ENCODE assay signal across 12 mouse cellular contexts in the genomic region with DNA sequence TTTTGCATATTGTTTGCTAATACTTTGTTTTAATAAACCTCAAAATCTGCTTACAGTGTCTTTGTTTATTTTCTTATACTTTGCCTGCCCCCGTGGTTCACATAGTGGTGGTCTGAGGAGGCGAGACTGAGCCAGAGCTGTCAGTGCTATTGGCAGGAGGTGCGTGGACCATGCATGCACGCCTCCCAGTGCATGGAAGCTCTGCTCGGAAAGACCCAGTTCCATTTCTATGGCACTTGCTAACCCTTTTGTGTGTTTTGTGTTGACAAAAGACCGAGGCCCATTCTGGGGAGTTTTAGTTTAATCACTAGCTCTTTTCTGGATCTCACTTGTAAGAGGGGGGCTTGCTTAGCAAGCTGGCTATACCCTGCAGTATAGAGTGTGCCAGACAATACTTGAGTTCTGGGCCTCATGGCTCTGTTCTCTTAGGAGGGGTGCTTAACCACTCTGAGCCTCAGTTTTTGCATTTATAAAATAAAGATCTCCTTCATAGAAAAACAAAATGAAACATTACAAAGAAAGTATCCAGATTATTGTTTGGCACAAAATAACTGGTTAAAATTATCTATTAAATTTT. TPM values are rescaled to one million over a fixed set of nuclear protein-coding genes. Genes with fewer than 3 reads are reported as not detected.
"Had no signal": no experiment of that assay in that cellular context is flagged by ENCODE, and none has a peak within 500 bp of the region (broad histone marks: within the 10 kb centered on the region; RNA-seq: fewer than 3 reads in every experiment).

No protein-coding gene starts in this region.

- H3K27me3 ChIP-seq: limb, embryonic 15.5 days; liver, embryonic 12.5 days; lung, embryonic 15.5 days; midbrain, embryonic 15.5 days; neural tube, embryonic 13.5 days had no signal

- H3K9ac ChIP-seq: limb, embryonic 15.5 days; liver, embryonic 12.5 days; lung, embryonic 15.5 days; midbrain, embryonic 15.5 days; neural tube, embryonic 13.5 days had no signal

- H3K27ac ChIP-seq: limb, embryonic 15.5 days; liver, embryonic 12.5 days; midbrain, embryonic 15.5 days; neural tube, embryonic 13.5 days had no signal

- H3K4me2 ChIP-seq: limb, embryonic 15.5 days; liver, embryonic 12.5 days; lung, embryonic 15.5 days; midbrain, embryonic 15.5 days; neural tube, embryonic 13.5 days had no signal

- DNase-seq: kidney, adult 2 months; kidney, postnatal 25 days; right cerebral cortex, postnatal 14 days; thymus, postnatal 36 days had no signal

- H3K9me3 ChIP-seq: limb, embryonic 15.5 days; liver, embryonic 12.5 days; lung, embryonic 15.5 days; midbrain, embryonic 15.5 days; neural tube, embryonic 13.5 days had no signal

- ATAC-seq: liver, embryonic 12.5 days; midbrain, embryonic 15.5 days had no signal

- H3K4me1 ChIP-seq: limb, embryonic 15.5 days; neural tube, embryonic 13.5 days had no signal

- H3K4me3 ChIP-seq: limb, embryonic 15.5 days; liver, embryonic 12.5 days; lung, embryonic 15.5 days; midbrain, embryonic 15.5 days; neural tube, embryonic 13.5 days had no signal

RNA-seq across cellular contexts. Expression of a gene that starts 11.2 kb away (rescaled TPM):
- total RNA-seq: megakaryocyte-erythroid progenitor cell, adult 5-6 weeks had no signal
- polyA plus RNA-seq: limb, embryonic 11.5 days; liver, embryonic 12.5 days; liver, embryonic 16.5 days had no signal
